Mouse (Mus musculus): Measurements from ENCODE around the gene Plaur. TPM values are rescaled to one million over a fixed set of nuclear protein-coding genes. Genes with fewer than 3 reads are reported as not detected.

The Plaur gene
- total RNA-seq (2023): 204 TPM

GRCm38 (mm10) chr7:24462388-24463319 lies at the start of gene Plaur:
Gene Plaur (plus strand): TSS chr7:24462484.

DNA sequence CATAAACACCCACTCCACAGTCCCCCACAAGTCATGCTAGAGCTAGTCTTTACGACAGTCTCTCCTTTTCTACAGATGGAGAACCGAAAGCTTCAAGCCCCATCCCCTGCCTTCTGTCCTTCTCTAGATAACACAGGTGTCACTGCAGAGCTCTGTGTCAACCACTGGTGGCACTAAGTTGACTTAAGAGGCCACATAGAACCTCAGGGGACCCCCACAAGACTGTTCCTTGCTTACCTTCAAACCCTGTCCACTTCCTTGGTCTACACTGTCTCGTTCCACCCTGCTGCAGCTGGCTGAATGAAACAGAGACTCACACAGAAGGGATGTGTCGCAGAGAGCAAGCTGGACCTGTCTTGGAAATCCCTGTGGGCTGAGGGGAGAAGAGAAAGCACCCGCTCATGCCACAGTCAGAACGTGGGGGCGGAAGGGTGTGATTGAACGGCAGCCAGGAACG lies 10.4 kb upstream of the Plaur start, which contains the start of gene Irgc1:
TSS of gene Irgc1 (minus strand) at position 443 of the 457 bp plus-strand sequence.

GRCm38 (mm10) chr7:24481474-24482207 lies 19.4 kb downstream of the Plaur start, which contains the start of gene Cadm4:
Gene Cadm4 (plus strand): TSS chr7:24482023.

GRCm38 (mm10) chr7:24506838-24507725 lies 44.8 kb downstream of the Plaur start, which contains the start of gene Zfp428:
Gene Zfp428 (plus strand): TSS chr7:24507006.

GRCm38 (mm10) chr7:24512355-24512754 lies 50.1 kb downstream of the Plaur start, which contains the start of gene AC161166.1:
Gene AC161166.1 (minus strand): TSS chr7:24512455.

Other genes with a start within 250 kb of the Plaur start
- 2.3 TPM for gene Zfp109, start 224.9 kb upstream of the Plaur start, total RNA-seq (2023)
- gene Zfp108, start 207.7 kb upstream of the Plaur start, total RNA-seq (2023): not detected
- gene Zfp93, start 192.1 kb upstream of the Plaur start, total RNA-seq (2023): 0.98 TPM
- 11.3 TPM for gene Zfp61, start 161.3 kb upstream of the Plaur start, total RNA-seq (2023)
- 5.2 TPM for gene Zfp94, start 145.8 kb upstream of the Plaur start, total RNA-seq (2023)
- gene Tescl, start 128.5 kb upstream of the Plaur start, total RNA-seq (2023): not detected
- gene Lypd5, start 113.3 kb upstream of the Plaur start, total RNA-seq (2023): not detected
- gene Kcnn4, start 92.2 kb upstream of the Plaur start, total RNA-seq (2023): 205 TPM
- 135 TPM for gene Smg9, start 62.9 kb upstream of the Plaur start, total RNA-seq (2023)
- gene Irgc1, start 10.2 kb upstream of the Plaur start, total RNA-seq (2023): 4.3 TPM
- 0.44 TPM for gene Cadm4, start 19.5 kb downstream of the Plaur start, total RNA-seq (2023)
- 1.4 TPM for gene Zfp428, start 44.5 kb downstream of the Plaur start, total RNA-seq (2023)
- not detected for gene AC161166.1, start 50.0 kb downstream of the Plaur start, total RNA-seq (2023)
- 12.2 TPM for gene Irgq, start 68.2 kb downstream of the Plaur start, total RNA-seq (2023)
- not detected for gene Pinlyp, start 83.6 kb downstream of the Plaur start, total RNA-seq (2023)
- gene Xrcc1, start 83.8 kb downstream of the Plaur start, total RNA-seq (2023): 53.1 TPM
- 6.9 TPM for gene Ethe1, start 125.1 kb downstream of the Plaur start, total RNA-seq (2023)
- gene Zfp575, start 125.2 kb downstream of the Plaur start, total RNA-seq (2023): not detected
- 8.3 TPM for gene Phldb3, start 148.3 kb downstream of the Plaur start, total RNA-seq (2023)
- gene Lypd3, start 174.1 kb downstream of the Plaur start, total RNA-seq (2023): 0.35 TPM
- gene Tex101, start 214.2 kb downstream of the Plaur start, total RNA-seq (2023): not detected
- not detected for gene BC049730, start 246.8 kb downstream of the Plaur start, total RNA-seq (2023)

Measured in CD4-positive naive resting alpha-beta T cell, adult 57 days (primary cell).